In the genomic region with DNA sequence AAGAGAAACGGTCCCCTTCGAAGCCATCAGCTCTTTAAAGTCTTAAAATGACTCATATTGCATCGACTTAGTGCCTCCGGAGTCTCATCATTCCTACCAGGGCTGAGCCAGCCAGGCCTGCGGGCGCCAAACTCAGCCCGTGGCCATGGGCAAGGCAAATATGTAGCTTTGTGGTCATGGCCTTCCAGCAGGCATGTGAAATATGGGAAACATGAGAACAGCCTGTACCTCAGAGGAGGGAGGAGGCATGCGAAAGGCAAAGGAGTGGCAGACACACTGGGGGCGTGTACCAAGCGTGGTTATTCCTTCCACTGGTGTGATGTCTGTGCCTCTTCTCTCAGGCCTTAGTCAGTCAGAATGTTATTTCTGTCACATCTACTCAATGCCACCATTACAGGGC, we compare ENCODE assay signal across 26 mouse cellular contexts.
DNase-seq lines count a peak whose midpoint lies in the region; ATAC-seq and TF ChIP-seq lines count a peak whose summit lies in the region.
"Had no signal": no experiment of that assay in that cellular context is flagged by ENCODE, and none has a peak within 500 bp of the region (broad histone marks: within the 10 kb centered on the region; RNA-seq: fewer than 3 reads in every experiment).

No protein-coding gene starts in this region.

- 90% methylated on average over 10 of the region's 10 CpGs for WGBS in heart, postnatal 0 days
- 62% methylated on average over 10 of the region's 10 CpGs for WGBS in embryonic facial prominence, embryonic 13.5 days
- WGBS in limb, embryonic 15.5 days, result 75% methylated on average over 10 of the region's 10 CpGs
- 91% methylated on average over 10 of the region's 10 CpGs for whole genome bisulfite sequencing in kidney, embryonic 14.5 days

- no peaks in the 10 kb centered on the region for H3K79me2 ChIP-seq in C2C12 (ENCODE audit: control insufficient read depth, insufficient read depth)

- H3K36me3 ChIP-seq in heart, postnatal 0 days (replicated peaks; ENCODE audit: control insufficient read depth, insufficient read depth, low read length), result no peaks in the 10 kb centered on the region
- no peaks in the 10 kb centered on the region for H3K36me3 ChIP-seq in C2C12 (ENCODE audit: control insufficient read depth, insufficient read depth)
- no peaks in the 10 kb centered on the region for H3K36me3 ChIP-seq in embryonic facial prominence, embryonic 13.5 days
- no peaks in the 10 kb centered on the region for H3K36me3 ChIP-seq in limb, embryonic 15.5 days
- H3K36me3 ChIP-seq in kidney, embryonic 14.5 days (ENCODE audit: control insufficient read depth, insufficient read depth, low read length), result no peaks in the 10 kb centered on the region
- H3K36me3 ChIP-seq: heart, embryonic 12.5 days; hindbrain, embryonic 10.5 days; liver, embryonic 12.5 days; midbrain, embryonic 13.5 days; stomach, embryonic 15.5 days had no signal

- no peak for TF ChIP-seq EP300 in heart, postnatal 0 days (IDR thresholded peaks at IDR 0.05; ENCODE audit: low read depth)

- no peaks in the 10 kb centered on the region for H3K79me3 ChIP-seq in C2C12 (ENCODE audit: low read depth)

- no peak for TF ChIP-seq CTCF in heart, postnatal 0 days (IDR thresholded peaks at IDR 0.05; ENCODE audit: low read depth)
- TF ChIP-seq CTCF in C2C12 (IDR thresholded peaks at IDR 0.05; ENCODE audit: control insufficient read depth, insufficient read depth, insufficient read length), result no peak

- no peak for DNase-seq in heart, postnatal 0 days (ENCODE audit: low spot score)
- DNase-seq in heart, postnatal 14 days, result no peak
- no peak for DNase-seq in frontal cortex, postnatal 10 days (ENCODE audit: low spot score in 2 of 2)
- no peak for DNase-seq in right cerebral cortex, postnatal 14 days
- DNase-seq: adrenal gland, adult 8-10 months; cerebellum, adult 8-10 months; cerebellum, postnatal 25 days; heart, adult 2 months; heart, postnatal 10 days; kidney, adult 18-20 months; kidney, postnatal 36 days; liver, postnatal 0 days; lung, postnatal 36 days had no signal

- H3ac ChIP-seq in C2C12 (ENCODE audit: control insufficient read depth, insufficient read length, low read depth), result no peak overlapping the region

- no peak overlapping the region for H3K9ac ChIP-seq in heart, postnatal 0 days (replicated peaks; ENCODE audit: low read depth, low read length)
- no peak overlapping the region for H3K9ac ChIP-seq in embryonic facial prominence, embryonic 13.5 days
- no peak overlapping the region for H3K9ac ChIP-seq in limb, embryonic 15.5 days
- no peak overlapping the region for H3K9ac ChIP-seq in kidney, embryonic 14.5 days (ENCODE audit: low read depth, low read length)
- H3K9ac ChIP-seq: heart, embryonic 12.5 days; liver, embryonic 12.5 days; liver, postnatal 0 days; midbrain, embryonic 13.5 days; stomach, embryonic 15.5 days had no signal

- intact Hi-C loops in heart, postnatal 14 days (cut with DNase I), result no loop called here

- ATAC-seq in heart, postnatal 0 days (ENCODE audit: insufficient read depth, low read depth), result 0 out of 2 replicates have a peak, but pooled peaks have one; percentile 39
- ATAC-seq in embryonic facial prominence, embryonic 13.5 days (ENCODE audit: insufficient number of reproducible peaks, insufficient read depth, low FRiP score, low TSS enrichment, low read depth), result peak; percentile 59; the same call in 1 of the 2 replicates
- ATAC-seq in limb, embryonic 15.5 days (ENCODE audit: insufficient number of reproducible peaks, low FRiP score, low TSS enrichment, low read depth), result 0 out of 2 replicates have a peak, but pooled peaks have one; percentile 58
- no peak for ATAC-seq in kidney, embryonic 14.5 days (ENCODE audit: low FRiP score, low TSS enrichment)
- ATAC-seq: CD4-positive, CD25-positive, alpha-beta regulatory T cell, adult 4 months; forebrain, embryonic 14.5 days; hindbrain, embryonic 16.5 days; liver, embryonic 12.5 days; liver, postnatal 0 days; midbrain, embryonic 13.5 days had no signal

- no peak overlapping the region for H3K4me2 ChIP-seq in heart, postnatal 0 days (ENCODE audit: low read depth, low read length)
- no peak overlapping the region for H3K4me2 ChIP-seq in embryonic facial prominence, embryonic 13.5 days
- H3K4me2 ChIP-seq in limb, embryonic 15.5 days, result no peak overlapping the region
- no peak overlapping the region for H3K4me2 ChIP-seq in kidney, embryonic 14.5 days (replicated peaks; ENCODE audit: low read depth, low read length)
- H3K4me2 ChIP-seq: heart, embryonic 12.5 days; liver, embryonic 12.5 days; midbrain, embryonic 13.5 days; stomach, embryonic 15.5 days had no signal

- H3K4me3 ChIP-seq in heart, postnatal 0 days (ENCODE audit: low read depth, low read length), result no peak overlapping the region
- H3K4me3 ChIP-seq in C2C12 (ENCODE audit: insufficient read depth, poor library complexity, severe bottlenecking), result no peak overlapping the region
- no peak overlapping the region for H3K4me3 ChIP-seq in embryonic facial prominence, embryonic 13.5 days
- no peak overlapping the region for H3K4me3 ChIP-seq in limb, embryonic 15.5 days
- H3K4me3 ChIP-seq in kidney, embryonic 14.5 days (ENCODE audit: low read length), result no peak overlapping the region
- H3K4me3 ChIP-seq: heart, adult 2 months; heart, embryonic 12.5 days; hindbrain, embryonic 10.5 days; layer of hippocampus, adult 2 months; liver, embryonic 12.5 days; midbrain, embryonic 13.5 days; stomach, embryonic 15.5 days had no signal

- H3K9me3 ChIP-seq in heart, postnatal 0 days (replicated peaks; ENCODE audit: control insufficient read depth, low read length), result no peaks in the 10 kb centered on the region
- H3K9me3 ChIP-seq in embryonic facial prominence, embryonic 13.5 days, result no peaks in the 10 kb centered on the region
- no peaks in the 10 kb centered on the region for H3K9me3 ChIP-seq in limb, embryonic 15.5 days
- no peaks in the 10 kb centered on the region for H3K9me3 ChIP-seq in kidney, embryonic 14.5 days (ENCODE audit: control insufficient read depth, low read length)
- H3K9me3 ChIP-seq: heart, embryonic 12.5 days; hindbrain, embryonic 10.5 days; liver, embryonic 12.5 days; midbrain, embryonic 13.5 days; stomach, embryonic 15.5 days had no signal

- no peaks in the 10 kb centered on the region for H3K27me3 ChIP-seq in heart, postnatal 0 days (ENCODE audit: control insufficient read depth, insufficient read depth, low read length)
- no peaks in the 10 kb centered on the region for H3K27me3 ChIP-seq in C2C12 (ENCODE audit: control insufficient read depth, insufficient read depth, insufficient read length)
- H3K27me3 ChIP-seq in embryonic facial prominence, embryonic 13.5 days, result peaks cover 8% of the 10 kb centered on the region
- 0 out of 2 replicates have a peak, but pooled peaks cover 8% of the 10 kb centered on the region for H3K27me3 ChIP-seq in limb, embryonic 15.5 days
- no peaks in the 10 kb centered on the region for H3K27me3 ChIP-seq in kidney, embryonic 14.5 days (ENCODE audit: control insufficient read depth, insufficient read depth, low read length)
- H3K27me3 ChIP-seq: heart, embryonic 12.5 days; liver, embryonic 12.5 days; midbrain, embryonic 13.5 days; stomach, embryonic 15.5 days had no signal

- H3K4me1 ChIP-seq in heart, postnatal 0 days (ENCODE audit: control insufficient read depth, insufficient read depth), result no peaks in the 10 kb centered on the region
- peaks cover 15% of the 10 kb centered on the region; the same call in 1 of the 2 replicates for H3K4me1 ChIP-seq in embryonic facial prominence, embryonic 13.5 days
- H3K4me1 ChIP-seq in limb, embryonic 15.5 days, result peaks cover 2% of the 10 kb centered on the region; the same call in 1 of the 2 replicates
- no peaks in the 10 kb centered on the region for H3K4me1 ChIP-seq in kidney, embryonic 14.5 days (ENCODE audit: control insufficient read depth, insufficient read depth, low read length)
- H3K4me1 ChIP-seq: stomach, embryonic 15.5 days had no signal

- no peak overlapping the region for H3K27ac ChIP-seq in heart, postnatal 0 days (ENCODE audit: low read depth)
- H3K27ac ChIP-seq in embryonic facial prominence, embryonic 13.5 days, result peak overlapping the region; percentile 49; the same call in 1 of the 2 replicates
- H3K27ac ChIP-seq in limb, embryonic 15.5 days, result no peak overlapping the region
- no peak overlapping the region for H3K27ac ChIP-seq in kidney, embryonic 14.5 days (ENCODE audit: low read depth, low read length)
- H3K27ac ChIP-seq: heart, adult 2 months; layer of hippocampus, adult 2 months; liver, embryonic 12.5 days; midbrain, embryonic 13.5 days; stomach, embryonic 15.5 days had no signal

TF ChIP-seq in C2C12, 6 proteins besides CTCF, POLR2A, EP300 and RAD21:
- TF ChIP-seq MYOG (IDR thresholded peaks at IDR 0.05; ENCODE audit: control insufficient read depth, extremely low read depth, insufficient read length) (no peak), MYOD1 (IDR thresholded peaks at IDR 0.05; ENCODE audit: control insufficient read depth, insufficient read length, low read depth) (peak; percentile 63), FOSL1 (IDR thresholded peaks at IDR 0.05; ENCODE audit: insufficient read depth, low read length, poor library complexity, severe bottlenecking) (peak; percentile 33), MAX (IDR thresholded peaks at IDR 0.05) (peak; percentile 97), CEBPB (IDR thresholded peaks at IDR 0.05; ENCODE audit: low read depth) (peak; percentile 31), USF1 (IDR thresholded peaks at IDR 0.05; ENCODE audit: low read depth) (no peak)
TF ChIP-seq in C2C12: peak in this region for 4.
